Mouse (Mus musculus) brain, adult 2 months (tissue): ENCODE measurements around the gene Scml4.

Experiments used
- DNase-seq: peaks from one replicate; pipeline ENCODE4 v3.0.0; 2011; ENCODE audit warnings: low read depth, low spot score

The Scml4 gene

DNA sequence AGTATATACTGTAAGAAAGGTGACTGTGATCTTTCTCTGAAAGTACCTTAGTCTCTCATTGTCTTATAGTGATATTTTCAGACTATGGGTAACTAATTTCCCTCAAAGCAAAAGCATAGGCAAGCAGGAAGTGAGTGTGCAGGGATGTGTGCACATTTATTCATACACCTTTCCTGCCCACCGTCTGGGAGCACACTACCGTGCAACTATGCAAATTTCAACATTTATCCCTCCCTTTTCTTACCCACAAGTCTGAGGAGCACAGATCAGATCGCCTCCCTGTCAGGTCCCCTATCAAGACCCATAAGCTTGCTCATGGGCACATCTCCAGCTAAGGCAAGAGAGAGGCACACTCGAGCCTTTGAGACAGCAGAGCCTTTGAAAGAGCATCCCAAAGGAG lies 41.2 kb downstream of the Scml4 start:
- DNase-seq: no peak

DNA sequence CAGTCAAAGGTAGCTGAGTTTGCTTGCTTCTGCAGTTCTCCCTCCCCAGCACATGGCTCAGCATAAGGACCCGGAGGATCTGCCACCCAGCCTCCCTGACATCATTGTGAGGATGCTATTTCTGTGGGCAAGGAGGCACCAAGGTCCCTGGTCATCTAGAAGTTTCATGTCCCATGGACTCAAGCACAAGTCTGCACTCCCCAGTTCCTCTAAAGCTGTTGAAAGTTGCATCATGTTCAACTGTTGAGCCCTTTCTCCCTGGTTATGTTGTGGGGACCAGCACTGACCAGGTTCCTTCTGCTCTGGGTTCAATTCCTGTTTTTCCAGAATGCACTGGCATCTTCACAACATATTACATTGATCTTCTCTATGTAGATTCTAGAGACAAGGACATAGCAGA lies 42.9 kb downstream of the Scml4 start:
- DNase-seq: no peak

DNA sequence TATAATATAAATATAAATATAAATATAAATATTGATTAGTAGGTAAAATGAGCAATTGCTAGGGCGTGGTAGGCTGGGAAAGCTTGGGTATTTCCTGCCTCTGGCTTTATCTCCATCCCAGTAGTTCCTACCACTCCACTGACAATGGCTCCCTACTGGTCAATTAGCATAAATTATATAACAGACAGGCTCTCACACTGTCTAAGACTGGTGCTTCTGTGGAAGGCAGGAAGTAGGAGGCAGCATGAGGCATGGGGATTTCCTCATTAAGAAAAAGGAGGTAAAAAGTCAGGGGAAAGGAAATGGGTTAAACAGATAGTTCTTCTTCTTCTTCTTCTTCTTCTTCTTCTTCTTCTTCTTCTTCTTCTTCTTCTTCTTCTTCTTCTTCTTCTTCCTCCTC lies 48.4 kb downstream of the Scml4 start:
- no peak for DNase-seq

DNA sequence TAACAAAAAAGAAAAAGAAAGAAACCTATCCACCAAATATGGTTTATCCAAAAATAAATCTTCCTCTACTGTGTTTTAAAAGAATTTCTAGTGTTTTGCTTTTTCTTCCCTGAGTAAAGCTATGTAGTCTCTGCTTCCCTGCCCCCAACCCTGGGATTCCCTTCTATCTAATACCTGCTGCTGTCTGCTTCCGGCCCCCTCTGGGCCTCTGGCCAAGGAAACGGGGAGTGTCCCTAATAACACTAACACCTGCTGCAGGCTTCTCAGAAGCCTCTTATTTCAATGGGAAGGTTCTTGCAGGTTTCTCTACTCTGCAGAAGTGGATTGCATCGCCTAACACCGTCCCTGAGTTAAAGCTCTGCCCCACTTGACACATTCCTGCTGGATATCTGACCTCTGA lies 50.4 kb downstream of the Scml4 start:
- no peak for DNase-seq

DNA sequence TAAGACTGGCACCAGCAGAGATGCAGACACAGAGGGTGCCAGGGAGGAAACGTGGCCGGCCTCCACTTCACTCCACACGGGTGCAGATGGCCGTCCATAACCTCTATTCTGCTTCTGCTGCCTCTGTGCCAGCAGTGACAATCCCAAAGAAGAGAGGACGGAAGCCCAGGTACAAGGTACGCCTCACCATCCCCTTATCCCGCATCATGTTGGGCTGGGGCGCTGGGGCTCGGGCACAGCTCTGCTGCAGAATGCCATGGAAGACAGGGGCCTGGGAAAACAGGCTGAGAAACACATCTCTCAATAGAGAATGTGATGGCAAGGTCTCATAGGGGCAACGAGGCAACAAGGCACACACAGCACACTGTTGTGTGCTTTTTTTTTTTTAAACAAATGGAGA lies 51.9 kb downstream of the Scml4 start:
- no peak for DNase-seq

DNA sequence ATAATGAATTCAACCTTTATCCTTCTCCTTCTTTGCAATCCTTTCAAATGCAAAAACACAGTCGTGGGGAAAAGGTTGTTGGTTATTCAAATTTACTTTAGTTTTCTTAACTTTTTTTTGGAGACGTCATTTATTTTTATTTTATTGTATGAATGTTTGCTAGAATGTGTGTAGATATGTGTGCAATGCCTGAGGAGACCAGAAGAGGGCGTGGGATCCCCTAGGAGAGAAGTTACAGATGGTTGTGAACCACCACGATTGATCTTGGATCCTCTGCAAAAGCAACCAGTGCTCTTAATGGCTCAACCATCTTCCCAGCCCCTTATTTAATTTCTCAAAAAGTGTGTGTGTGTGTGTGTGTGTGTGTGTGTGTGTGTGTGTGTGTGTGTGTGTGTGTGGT lies 53.0 kb downstream of the Scml4 start:
- no peak for DNase-seq

DNA sequence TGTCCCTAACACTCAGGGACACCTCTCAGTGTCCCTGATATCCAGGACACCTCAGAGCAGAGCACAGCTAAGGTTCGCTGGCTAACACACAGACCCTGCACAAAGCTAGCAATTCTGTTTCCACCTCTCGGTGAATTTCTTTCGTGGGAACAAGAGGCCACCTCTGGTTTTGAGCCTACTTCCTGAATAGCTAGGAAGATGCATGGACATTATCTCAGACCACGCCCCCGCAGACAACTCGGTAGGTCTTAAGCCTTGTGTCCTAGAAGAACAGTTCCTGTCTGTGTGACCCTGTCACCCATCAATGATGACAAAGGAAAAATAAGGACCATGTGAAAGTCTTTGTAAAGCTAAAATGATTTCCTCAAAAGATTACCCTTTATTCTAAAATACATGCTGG lies 54.0 kb downstream of the Scml4 start:
- DNase-seq: no peak

DNA sequence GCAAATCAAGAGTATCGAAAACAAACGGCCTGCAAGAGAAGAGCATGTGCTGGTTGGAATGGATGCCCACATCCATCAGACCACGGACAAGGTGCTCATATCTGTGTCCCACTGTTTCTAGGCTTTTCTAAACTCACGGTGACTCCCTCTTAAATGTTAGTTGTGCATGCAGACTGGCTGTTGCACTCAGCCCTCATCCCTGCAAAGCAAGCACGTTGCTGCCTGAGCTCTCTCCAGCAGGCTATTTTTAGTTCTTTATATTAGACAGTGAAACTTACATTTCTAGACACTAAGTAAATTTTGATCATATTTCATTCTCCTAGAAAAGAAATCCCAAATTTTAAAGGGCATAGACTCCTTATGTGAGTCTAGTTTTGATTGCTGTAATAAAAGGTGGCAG lies 57.2 kb downstream of the Scml4 start:
- peak; percentile 51 for DNase-seq

DNA sequence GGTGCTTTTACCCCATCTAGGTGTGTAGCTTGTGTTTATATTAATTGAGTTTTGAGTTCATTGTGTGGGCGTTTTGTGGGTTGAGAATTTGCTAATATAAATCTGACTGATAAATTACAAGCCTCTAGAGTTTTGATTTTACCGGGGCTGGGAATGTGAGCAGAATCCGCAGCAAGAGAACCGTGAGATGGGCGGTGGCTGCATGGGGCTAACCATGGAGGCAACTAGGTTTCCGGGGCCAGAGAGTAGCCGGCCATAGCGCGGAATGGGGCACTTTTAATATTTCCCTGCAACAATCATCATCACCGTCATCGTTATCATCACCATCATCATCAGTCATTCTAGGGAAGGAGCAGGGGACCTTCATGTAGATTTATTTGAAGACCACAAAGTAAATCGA lies 59.6 kb downstream of the Scml4 start:
- no peak for DNase-seq

DNA sequence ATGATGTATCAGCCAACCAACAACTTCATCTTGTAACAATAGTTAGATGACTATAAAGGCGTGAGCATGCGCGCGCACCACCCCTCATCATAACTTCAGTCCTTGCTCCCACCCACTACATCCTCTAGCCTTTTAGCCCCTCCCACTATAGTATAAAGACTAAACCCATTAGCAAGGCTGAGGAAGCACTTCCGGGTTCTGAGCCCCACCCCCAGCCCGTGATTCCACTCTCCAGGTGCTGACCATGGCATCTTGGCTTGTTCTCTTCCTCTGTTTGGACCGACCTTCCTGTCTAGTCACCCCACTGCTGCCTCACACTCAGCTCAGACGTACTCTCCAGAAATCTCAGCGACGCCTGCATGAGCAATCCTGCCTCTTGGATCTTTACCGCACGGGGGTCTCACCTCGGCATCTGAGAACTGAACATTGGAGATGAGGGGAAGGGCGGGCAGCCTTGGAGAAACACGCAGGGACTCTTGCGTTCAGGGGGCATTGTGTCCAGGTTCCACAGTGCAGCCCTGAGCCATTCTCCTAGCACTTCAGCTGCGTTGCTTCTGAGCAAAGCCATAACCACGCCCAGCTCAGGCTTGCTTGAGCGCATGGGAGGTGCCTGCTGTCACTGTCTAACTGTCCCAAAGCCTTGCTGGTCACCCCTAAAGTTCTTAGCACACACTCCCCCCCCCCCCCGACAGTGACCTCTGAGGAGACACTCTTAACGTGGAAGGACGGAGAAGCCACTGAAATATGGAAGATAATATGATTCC lies 65.1 kb downstream of the Scml4 start:
- no peak for DNase-seq

DNA sequence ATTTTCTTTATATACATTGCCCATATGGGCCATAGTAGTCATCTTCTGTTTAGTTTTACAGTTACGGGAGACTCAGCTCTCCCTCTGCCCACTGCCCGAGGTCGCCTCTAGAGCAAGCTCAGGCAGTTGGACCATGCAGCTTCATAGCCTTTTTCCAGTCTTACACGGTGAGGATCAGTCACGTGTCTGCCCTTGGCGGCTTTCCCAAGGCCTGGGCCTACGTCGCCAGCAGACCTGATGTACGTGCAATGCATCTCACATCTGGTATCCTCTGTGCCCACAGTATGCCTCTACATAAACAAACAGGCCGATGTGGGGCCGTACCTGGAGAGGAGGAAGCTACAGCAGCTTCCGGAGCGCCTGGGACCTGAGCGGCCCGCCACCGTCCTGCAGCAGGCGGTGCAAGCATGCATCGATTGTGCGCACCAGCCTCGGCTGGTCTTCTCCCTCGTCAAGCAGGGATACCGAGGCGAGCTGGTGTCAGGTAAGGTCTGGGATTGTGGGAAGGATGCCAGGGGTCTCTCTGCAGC lies 70.0 kb downstream of the Scml4 start:
- no peak for DNase-seq

DNA sequence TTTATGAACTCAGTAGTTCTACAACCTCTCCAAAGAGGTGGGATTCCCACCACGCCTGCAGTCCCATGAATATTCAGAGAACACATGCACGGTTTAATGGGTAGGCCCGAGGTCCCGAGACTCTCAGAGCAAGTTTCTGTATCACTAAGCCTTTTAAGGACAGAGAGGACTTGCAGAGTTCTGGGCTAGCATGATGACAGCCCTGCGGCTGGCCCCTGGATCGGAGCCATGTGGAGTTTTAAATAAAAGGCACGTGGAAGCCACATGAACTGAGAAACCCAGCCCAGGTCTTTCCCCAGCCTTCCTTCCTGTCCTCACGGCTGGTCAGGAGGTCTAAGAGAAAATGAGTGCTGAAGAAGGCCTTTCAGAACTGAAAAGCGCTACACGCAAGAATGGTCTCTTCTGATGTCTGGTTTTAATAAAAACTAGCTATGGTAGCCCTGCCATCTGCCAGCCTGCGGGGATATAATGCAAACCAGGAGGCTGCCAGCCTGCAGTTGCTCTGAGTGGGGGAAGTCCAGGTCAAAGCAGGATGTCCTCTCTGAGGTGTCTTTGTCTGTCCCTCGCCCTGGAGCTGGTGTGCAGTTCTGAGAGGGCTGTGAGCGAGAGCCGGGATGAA lies 72.8 kb downstream of the Scml4 start:
- DNase-seq: no peak

DNA sequence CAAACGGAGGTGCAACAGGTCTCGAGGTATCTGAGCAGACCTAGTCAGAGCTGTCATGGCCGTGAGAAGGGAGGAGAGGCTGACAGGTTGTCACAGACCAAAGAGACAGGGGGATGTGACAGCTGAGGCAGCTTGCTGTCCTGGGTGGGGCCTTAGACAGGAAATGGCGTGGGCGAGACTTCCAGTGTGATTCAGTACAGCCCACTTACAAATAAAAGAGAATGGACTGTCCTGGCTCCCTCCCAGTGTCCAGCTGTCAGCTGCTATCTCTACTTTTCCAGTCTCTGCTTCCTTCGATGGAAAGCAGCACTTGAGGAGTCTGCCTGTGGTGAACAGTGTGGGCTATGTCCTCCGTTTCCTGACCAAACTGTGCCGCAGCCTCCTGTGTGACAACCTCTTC lies 74.5 kb downstream of the Scml4 start:
- DNase-seq: peak; percentile 9

DNA sequence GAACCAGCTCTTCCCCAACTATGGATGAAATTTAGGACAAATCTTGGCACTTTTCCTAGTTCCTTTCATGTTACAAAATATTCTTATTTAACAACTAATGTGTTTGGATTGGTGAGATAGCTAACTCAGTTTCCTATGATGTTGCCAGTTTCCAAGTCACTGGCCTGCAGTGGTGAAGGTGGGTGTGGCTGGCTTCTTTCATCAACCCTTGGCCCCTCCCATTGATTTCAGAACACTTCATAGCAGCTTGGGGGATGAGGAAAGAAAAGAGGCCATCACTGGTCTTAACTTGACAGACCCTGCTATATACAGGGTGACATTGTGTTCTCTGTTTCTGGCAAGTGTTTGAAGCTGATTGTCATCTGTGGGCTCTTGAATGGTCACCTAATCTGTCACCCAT lies 76.0 kb downstream of the Scml4 start:
- DNase-seq: no peak

DNA sequence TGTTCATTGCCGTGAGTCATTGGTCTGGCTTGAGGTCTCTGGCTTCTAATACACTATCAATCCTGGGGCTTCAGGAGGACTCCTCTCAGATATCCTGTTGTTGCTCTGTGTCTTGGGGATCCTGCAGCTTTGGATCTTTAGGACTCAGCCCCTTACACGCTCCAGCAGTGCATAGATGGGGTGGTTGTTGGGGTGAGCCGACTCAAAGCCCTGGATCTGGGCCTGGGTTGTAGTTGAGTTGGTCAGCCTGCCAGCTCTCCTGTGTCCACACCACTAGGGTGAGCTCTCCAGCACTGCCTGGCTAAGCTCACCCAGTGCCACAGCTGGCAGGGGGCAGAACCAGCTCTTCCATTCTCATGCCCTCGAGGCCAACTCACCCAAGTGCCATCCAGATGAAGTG lies 78.2 kb downstream of the Scml4 start:
- DNase-seq: no peak

DNA sequence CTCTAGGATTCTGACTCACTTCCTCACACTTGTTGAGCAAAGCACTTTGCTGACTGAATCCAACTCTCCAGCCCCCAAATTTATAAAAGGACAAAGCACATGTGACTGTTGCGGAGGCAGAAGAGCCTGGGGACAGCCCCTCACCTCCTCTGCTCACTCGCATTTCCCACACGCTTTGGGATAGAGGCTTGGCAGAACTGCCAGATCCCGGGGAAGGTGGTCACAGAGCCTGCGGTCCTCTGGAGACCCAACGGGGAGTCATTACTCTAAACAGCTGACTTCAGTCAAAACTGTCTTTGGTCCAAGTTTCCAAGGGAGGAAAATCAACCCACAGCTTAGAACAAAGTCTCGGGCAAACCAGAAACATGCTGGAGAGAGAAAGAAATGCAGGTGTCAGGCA lies 79.5 kb downstream of the Scml4 start:
- peak; percentile 37 for DNase-seq

DNA sequence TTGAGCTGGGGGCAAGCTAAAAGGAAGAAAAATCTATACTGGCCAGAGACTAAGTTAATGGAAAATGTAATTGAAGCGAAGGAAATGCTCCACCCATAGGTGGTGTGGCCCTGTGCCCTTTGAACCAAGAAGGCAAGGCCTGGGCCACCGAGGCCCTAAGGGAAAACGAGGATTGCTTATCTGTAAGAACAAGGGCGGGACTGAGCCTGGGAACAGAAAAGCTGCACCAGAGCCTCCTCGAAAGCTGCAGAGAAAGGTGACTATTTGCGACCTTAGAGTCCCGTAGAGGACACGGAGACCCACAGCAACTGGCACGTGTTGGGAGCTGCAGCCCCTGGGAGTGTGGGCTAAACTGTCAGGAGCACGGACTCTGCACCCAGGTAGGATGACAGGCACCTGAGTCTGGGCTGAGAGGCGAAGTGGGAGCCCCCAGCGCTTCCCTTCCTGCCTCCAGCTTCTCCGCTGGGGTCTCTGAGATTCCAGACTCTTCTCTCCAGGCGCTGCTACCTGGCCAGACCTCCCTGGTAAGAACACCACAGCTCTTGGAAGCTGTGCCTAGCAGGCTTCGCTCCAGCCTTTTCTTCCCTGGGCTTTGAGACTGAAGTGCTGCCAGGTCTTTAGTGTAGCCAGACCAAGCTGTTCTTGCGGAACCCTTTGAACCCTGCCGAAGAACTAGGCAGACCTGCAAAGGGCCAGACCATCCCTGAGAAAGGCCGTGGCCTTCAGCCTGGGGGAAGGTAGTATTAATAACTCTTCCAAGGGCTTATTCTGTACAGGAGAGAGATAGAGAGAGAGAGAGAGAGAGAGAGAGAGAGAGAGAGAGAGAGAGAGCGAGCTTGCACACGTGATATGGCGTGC lies 80.3 kb downstream of the Scml4 start:
- DNase-seq: no peak

DNA sequence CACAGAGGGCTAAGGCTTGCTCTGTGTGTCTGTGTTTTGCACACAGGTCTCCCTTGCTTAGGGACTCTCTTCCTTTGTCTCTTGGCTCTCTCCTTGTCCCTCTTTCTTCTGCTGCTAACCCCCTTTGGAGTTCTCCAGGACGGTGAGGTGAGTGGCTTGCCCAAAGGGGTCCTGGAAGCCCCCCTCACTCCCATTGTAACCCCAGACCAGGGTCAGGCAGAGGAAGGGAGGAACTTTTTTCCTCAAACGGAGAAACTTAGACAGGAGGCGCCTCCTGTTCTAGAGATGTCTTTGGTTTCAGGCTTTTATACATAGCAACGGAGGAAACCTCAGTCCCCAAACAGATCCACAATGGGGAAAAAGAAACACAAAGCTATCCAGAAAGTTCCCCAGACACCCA lies 81.1 kb downstream of the Scml4 start:
- no peak for DNase-seq

DNA sequence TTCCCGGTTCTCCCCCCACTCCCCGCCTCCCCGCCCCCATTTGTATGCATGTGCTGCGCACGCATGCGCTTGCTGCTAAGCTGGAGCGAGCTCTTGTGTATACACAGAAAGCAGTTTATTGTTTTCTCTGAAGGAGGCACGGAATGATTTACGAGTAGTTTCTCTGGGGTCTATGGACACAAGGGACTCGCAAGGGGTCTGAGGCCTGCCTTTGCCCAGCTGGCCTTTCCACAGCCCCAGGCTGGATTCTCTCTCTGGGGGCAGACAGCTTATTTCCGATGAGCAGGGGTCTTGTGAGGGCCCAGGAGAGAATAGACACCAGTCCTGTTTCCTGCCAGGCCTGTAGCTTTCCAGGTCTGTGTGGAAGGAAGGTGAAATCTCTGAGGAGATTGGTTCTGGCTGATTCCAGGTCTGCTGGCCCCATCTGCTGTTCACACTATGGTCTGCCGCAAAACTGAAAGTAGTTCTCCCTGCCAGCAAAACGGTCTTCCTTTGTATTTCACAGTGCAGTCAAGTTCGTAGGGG lies 81.6 kb downstream of the Scml4 start:
- DNase-seq: peak; percentile 86

DNA sequence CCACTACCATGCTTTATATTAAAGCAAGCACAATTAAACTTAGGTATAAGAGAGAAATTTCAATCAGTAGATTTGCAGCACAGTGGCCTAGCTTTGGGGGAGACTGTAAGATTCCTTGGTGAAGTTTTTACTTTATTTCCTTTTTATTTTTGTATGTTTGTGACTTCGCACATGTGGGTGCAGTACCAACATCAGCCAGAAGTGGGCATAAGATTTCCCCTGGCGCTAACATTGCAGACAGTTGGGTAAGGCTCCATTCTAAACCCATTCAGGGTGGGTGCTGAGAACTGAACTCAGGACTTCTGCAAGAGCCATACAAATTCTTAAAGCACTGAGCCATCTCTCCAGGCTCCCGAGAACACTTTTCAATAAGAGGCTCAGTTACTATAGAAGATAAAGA lies 82.1 kb downstream of the Scml4 start:
- DNase-seq: no peak

DNA sequence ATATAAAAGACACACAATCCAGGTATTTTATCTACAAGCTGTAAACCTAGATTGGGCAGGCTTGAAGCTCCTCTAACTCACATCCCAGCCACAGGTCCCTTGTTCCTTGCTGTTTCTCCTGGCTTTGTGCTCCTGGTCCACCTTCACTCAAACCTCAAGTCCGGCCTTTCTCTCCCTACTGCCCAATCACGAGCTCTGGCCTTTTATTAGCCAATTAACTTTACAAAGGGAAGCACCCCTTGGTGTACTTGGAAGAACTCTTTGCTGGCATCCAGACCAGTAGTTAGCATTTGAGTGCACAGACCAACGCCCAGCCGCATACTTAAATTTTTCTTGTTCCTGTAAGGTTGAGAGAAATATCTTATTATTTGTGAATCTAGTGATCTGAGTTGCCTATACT lies 85.1 kb downstream of the Scml4 start:
- DNase-seq: no peak

DNA sequence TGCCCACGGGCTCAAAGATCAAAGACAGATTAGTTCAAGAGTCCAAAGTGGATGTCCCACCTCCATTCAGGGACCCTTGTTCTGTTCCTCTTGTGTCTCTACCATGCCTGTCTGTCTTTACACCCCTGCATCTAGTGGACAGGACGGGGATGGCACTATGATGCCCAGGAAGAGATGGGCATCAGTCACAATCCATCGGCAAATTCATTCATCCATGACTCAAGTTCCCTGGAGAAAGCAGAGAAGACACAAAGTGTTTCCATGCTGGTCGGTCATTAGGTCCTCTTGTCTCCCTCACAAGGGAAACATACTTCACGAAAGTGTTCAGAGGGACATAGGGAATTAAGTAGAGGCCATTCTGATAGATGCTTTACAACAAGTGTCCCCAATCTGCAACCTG lies 87.2 kb downstream of the Scml4 start:
- DNase-seq: no peak
